Mouse (Mus musculus) hindbrain, embryonic 11.5 days (tissue): ENCODE results near the gene Pou4f2. TPM values are rescaled to one million over a fixed set of nuclear protein-coding genes. Genes with fewer than 3 reads are reported as not detected.
A peak's percentile ranks its signal among the peaks of the same experiment; 100 is the strongest.

ENCODE experiments used
- ATAC-seq: fragments of 200-750 bp; cut with Nextera tagmentation; 2 replicates; pipeline ENCODE4 v1.8.0; 2017; ENCODE audit warnings: mild to moderate bottlenecking, moderate TSS enrichment, moderate library complexity; ENCODE audit not compliant: low FRiP score
- DNase-seq: peaks from one replicate; pipeline ENCODE4 v3.0.0-alpha.2; 2015; ENCODE audit warnings: low spot score
- H3K27ac ChIP-seq: fragments of 300-500 bp; sonication (generic); 2 replicates; pipeline ENCODE4 v1.5.1; 2014; ENCODE audit warnings: mild to moderate bottlenecking, low read depth, low read length
- H3K27me3 ChIP-seq: fragments of 300-500 bp; sonication (generic); 2 replicates; pipeline ENCODE4 v1.6.1; 2014; ENCODE audit warnings: mild to moderate bottlenecking, low read length, moderate library complexity, mixed read lengths; ENCODE audit not compliant: control insufficient read depth, insufficient read depth
- H3K36me3 ChIP-seq: fragments of 300-500 bp; sonication (generic); 2 replicates; pipeline ENCODE4 v1.6.1; 2014; ENCODE audit warnings: mild to moderate bottlenecking, low read length, moderate library complexity, mixed read lengths; ENCODE audit not compliant: control insufficient read depth, insufficient read depth
- H3K4me1 ChIP-seq: fragments of 300-500 bp; sonication (generic); replicated peaks from 2 replicates; pipeline ENCODE4 v1.6.1; 2014; ENCODE audit warnings: low read length, mixed read lengths; ENCODE audit not compliant: control insufficient read depth, insufficient read depth
- H3K4me2 ChIP-seq: fragments of 300-500 bp; sonication (generic); replicated peaks from 2 replicates; pipeline ENCODE4 v1.6.1; 2014; ENCODE audit warnings: mild to moderate bottlenecking, low read depth, low read length
- H3K4me3 ChIP-seq: fragments of 300-500 bp; sonication (generic); 2 replicates; pipeline ENCODE4 v1.5.1; 2014; ENCODE audit warnings: low read depth, low read length
- H3K9ac ChIP-seq: fragments of 300-500 bp; sonication (generic); 2 replicates; pipeline ENCODE4 v1.6.1; 2014; ENCODE audit warnings: low read depth, low read length
- H3K9me3 ChIP-seq: fragments of 300-500 bp; sonication (generic); 2 replicates; pipeline ENCODE4 v1.6.1; 2016; ENCODE audit warnings: low read length; ENCODE audit not compliant: control insufficient read depth
- WGBS: fragments of 180-500 bp; shearing (Covaris S2); extraction: QIAGEN DNeasy Blood & Tissue Kit; methylation state at CpG from one replicate; pipeline ENCODE4 v1.1.7; 2014; 5-methylcytosine and 5-hydroxymethylcytosine counted together
- polyA plus RNA-seq: library from polyadenylated mRNA; unstranded; fragments of >200 nt; fragmentation: Nextera tagmentation; extraction: Ambion mirVana; gene quantifications from 2 replicates; pipeline ENCODE4 v1.2.1, GENCODE M21; 2014

The Pou4f2 gene
- polyA plus RNA-seq, 1 experiment from 2014 or later: 2.6 TPM

DNA sequence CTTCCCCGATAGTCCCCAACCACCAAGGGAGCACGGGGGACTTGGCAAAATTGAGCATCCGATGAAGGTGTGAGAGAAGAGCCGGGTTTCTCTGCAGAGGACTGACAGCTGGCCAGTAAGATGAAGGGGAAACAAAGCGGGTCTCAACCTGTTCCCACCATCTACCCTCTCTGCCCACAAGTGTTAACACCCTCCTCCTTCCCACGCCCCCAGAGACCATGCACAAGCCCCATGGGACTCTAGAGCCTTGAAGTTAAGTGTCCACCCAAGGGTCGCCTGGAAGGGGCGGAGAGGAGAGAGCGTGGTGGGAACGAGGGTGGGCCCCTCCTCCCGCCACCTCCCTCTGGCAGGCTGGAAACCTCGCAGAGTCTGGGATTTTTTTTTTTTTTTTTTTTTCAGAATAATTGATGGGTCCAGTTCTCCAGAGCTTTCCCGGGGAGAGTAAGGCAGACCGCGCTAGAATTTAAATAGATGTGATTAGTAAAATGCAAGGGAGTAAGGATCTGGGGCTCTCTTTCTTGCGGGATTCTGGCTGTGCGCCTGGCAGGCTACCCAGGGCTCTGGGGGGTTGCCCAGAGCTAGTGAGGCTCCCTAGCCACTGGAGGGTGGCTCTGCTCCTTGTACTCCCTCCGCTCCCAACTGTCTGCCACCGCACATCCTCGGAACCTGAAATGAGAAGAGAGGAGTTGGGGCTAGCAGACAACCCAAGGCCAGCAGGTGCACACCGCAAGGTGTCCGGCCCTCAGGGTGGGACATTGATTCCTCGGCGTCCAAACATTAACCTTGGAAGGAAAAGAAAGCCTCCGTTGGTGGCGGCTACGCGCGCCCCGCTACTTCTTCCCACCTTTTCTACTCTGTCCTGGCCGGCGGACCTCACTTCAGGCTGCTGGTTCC is 9.3 kb downstream of the Pou4f2 start:
- H3K4me3 ChIP-seq: peak overlapping the region; percentile 15; the same call in 1 of the 2 replicates
- DNase-seq (peak; percentile 45), ATAC-seq (peak; percentile 74)
- no peaks in the 10 kb centered on the region for H3K36me3 ChIP-seq
- H3K9me3 ChIP-seq: no peaks in the 10 kb centered on the region
- H3K27me3 ChIP-seq: peaks cover 69% of the 10 kb centered on the region
- H3K4me2 ChIP-seq: peak overlapping the region; percentile 32
- peak overlapping the region; percentile 67 for H3K27ac ChIP-seq
- peaks cover 7% of the 10 kb centered on the region for H3K4me1 ChIP-seq
- WGBS: 2% methylated on average over 32 of the region's 32 CpGs
- peak overlapping the region; percentile 16; the same call in 1 of the 2 replicates for H3K9ac ChIP-seq

DNA sequence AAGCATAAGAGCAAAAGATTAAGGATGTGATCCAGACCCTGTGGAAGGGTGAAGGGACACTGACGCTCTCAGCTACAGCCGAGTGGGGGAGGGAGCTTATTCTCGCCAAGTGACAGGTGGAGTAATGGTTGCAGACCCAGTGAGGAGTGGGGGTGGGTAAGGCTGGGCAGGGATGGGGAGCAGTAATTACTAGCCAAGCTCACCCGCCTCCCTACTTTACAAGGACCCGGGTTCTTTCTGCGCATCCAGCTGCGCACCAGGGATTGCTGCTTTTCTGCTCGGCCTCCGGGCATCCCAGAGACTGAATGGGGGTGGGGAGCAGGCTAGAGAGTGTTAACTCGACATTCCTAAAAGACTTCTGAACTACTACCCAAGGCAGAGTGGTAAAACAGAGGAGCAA is 10.0 kb downstream of the Pou4f2 start:
- DNase-seq (peak; percentile 50), ATAC-seq (peak; percentile 85)
- Histone ChIP-seq H3K36me3 (no peaks in the 10 kb centered on the region), H3K4me3 (peak overlapping the region; percentile 15; the same call in 1 of the 2 replicates), H3K9me3 (no peaks in the 10 kb centered on the region), H3K4me1 (peaks cover 7% of the 10 kb centered on the region), H3K27ac (peak overlapping the region; percentile 63), H3K9ac (no peak overlapping the region), H3K27me3 (peaks cover 62% of the 10 kb centered on the region), H3K4me2 (peak overlapping the region; percentile 32)
- WGBS: 2% methylated on average over 10 of the region's 10 CpGs

DNA sequence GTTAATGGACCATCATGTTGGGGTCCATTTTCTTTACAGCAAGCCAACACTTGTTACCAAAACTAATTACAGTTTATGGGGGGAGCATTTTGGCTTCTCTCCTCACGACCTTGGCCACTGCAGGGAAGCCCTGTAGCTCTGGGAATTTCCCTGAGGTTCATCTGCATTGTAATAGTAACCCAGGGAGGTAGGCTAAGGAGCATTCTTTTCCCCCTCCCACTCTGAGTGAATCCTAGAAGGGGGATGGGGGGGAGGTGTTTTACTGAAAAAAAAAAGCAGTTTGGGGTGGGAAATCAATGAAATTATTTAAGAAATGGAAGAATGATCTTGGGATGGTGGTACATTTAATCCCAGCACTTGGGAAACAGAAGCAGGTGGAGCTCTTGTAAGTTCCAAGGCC is 12.5 kb downstream of the Pou4f2 start:
- no peak overlapping the region for H3K4me3 ChIP-seq
- no peak for DNase-seq
- no peaks in the 10 kb centered on the region for H3K9me3 ChIP-seq
- H3K4me1 ChIP-seq: peaks cover 12% of the 10 kb centered on the region
- no peak overlapping the region for H3K4me2 ChIP-seq
- peaks cover 47% of the 10 kb centered on the region for H3K27me3 ChIP-seq
- ATAC-seq: no peak
- WGBS: 0% methylated on average over 1 of the region's 1 CpGs
- no peak overlapping the region for H3K27ac ChIP-seq
- H3K9ac ChIP-seq: no peak overlapping the region
- no peaks in the 10 kb centered on the region for H3K36me3 ChIP-seq

DNA sequence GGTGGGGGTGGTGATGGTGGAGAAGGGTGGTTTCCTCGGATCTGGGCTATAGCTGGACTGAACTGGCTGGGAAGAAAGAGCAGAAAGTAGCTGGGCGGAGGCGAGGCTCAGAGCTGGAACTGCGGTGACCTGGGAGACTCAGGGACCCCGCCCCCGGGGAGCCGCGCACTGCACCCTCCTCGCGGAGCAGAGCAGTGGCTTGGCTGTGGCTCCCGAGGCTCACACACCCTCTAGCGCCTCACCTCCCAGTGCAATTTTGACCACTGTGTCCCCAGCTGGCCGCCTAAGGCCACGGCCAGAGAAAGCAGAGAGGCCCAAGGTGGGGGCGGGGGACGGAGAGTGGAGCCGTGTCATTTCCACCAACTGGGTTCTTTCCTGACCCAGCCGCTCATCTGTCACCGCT is 16.3 kb downstream of the Pou4f2 start:
- 0 out of 2 replicates have a peak overlapping the region, but pooled peaks have one; percentile 33 for H3K27ac ChIP-seq
- peaks cover 5% of the 10 kb centered on the region; the same call in 1 of the 2 replicates for H3K4me1 ChIP-seq
- no peaks in the 10 kb centered on the region for H3K36me3 ChIP-seq
- H3K9ac ChIP-seq: 0 out of 2 replicates have a peak overlapping the region, but pooled peaks have one; percentile 36
- DNase-seq: peak; percentile 70
- peaks cover 18% of the 10 kb centered on the region for H3K27me3 ChIP-seq
- WGBS: 0% methylated on average over 18 of the region's 19 CpGs
- H3K9me3 ChIP-seq: no peaks in the 10 kb centered on the region
- H3K4me3 ChIP-seq: peak overlapping the region; percentile 33
- H3K4me2 ChIP-seq: peak overlapping the region; percentile 72
- ATAC-seq: peak; percentile 90

DNA sequence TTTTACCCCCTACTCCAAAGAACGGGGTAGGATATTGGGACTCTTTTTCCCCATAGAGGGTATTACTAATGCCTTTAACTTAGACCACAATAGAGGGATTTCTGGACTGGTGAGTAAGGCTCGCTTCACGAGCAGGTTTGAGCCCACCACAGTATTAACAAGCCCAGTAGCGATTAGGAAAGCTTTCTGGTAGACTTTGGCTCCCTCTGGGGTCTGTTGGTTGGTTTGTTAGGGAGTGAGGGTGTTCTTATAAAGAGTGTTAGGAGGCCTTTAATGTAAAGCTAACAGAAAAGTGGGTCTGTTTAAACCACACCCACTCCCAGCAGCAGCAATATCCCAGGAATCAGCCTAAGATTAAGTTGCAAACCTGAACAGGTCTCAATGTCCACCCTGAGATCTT is 17.2 kb downstream of the Pou4f2 start:
- Histone ChIP-seq H3K27me3 (peaks cover 12% of the 10 kb centered on the region), H3K36me3 (no peaks in the 10 kb centered on the region), H3K27ac (no peak overlapping the region), H3K4me2 (peak overlapping the region; percentile 72; the same call in 1 of the 2 replicates), H3K4me1 (peaks cover 5% of the 10 kb centered on the region; the same call in 1 of the 2 replicates), H3K9me3 (no peaks in the 10 kb centered on the region), H3K9ac (no peak overlapping the region), H3K4me3 (no peak overlapping the region)
- DNase-seq (no peak), ATAC-seq (no peak)
- 35% methylated on average over 4 of the region's 4 CpGs for WGBS

DNA sequence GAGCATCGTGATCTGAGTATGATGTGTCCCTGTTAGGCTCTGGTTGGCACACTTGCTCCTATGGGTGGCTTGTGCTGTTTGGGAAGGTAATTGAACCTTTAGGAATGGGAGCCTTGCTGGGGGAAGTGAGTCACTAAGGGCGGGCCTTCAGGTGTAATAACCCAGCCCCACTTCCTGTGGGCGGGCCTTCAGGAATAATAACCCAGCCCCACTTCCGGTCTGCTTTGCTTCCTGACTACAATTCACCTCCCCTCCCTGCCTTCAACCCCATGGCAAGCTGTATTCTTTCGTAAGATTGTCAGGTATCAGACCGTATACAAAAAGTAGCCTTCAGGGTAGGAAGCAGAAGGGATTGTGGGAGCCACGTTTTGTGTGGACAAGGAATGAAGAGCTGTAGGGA is 45.7 kb downstream of the Pou4f2 start:
- no peak overlapping the region for H3K4me3 ChIP-seq
- 93% methylated on average over 7 of the region's 7 CpGs for WGBS
- H3K4me2 ChIP-seq: no peak overlapping the region
- no peaks in the 10 kb centered on the region for H3K9me3 ChIP-seq
- H3K36me3 ChIP-seq: no peaks in the 10 kb centered on the region
- H3K27ac ChIP-seq: no peak overlapping the region
- H3K27me3 ChIP-seq: no peaks in the 10 kb centered on the region
- ATAC-seq (no peak), DNase-seq (no peak)
- no peak overlapping the region for H3K9ac ChIP-seq
- H3K4me1 ChIP-seq: no peaks in the 10 kb centered on the region

Other genes starting within 250 kb of the Pou4f2 start
- 0.66 and 0.68 TPM in 2 replicates for gene Ttc29, start 223.3 kb downstream of the Pou4f2 start, polyA plus RNA-seq
- 362 and 390 TPM in 2 replicates for gene Rbmxl1, start 72.3 kb upstream of the Pou4f2 start, polyA plus RNA-seq
- gene Slc10a7, start 72.7 kb upstream of the Pou4f2 start, polyA plus RNA-seq: 10.8 and 12.8 TPM in 2 replicates